Comparison of ENCODE assay signal across 16 mouse cellular contexts in genomic region chr5:106285152-106285551, GRCm38 (mm10).
A peak's percentile ranks its signal among the peaks of the same experiment; 100 is the strongest.
DNase-seq lines count a peak whose midpoint lies in the region; ATAC-seq lines count a peak whose summit lies in the region.
"Had no signal": no experiment of that assay in that cellular context is flagged by ENCODE, and none has a peak within 500 bp of the region (broad histone marks: within the 10 kb centered on the region; RNA-seq: fewer than 3 reads in every experiment).

No protein-coding gene starts in this region.

- H3K4me3 ChIP-seq in heart, embryonic 12.5 days = 0 out of 2 replicates have a peak overlapping the region, but pooled peaks have one; percentile 11
- H3K4me3 ChIP-seq in lung, embryonic 16.5 days (ENCODE audit: low read length) = no peak overlapping the region
- H3K4me3 ChIP-seq: hindbrain, embryonic 13.5 days had no signal

- 2% methylated on average over 4 of the region's 4 CpGs for WGBS in heart, embryonic 12.5 days
- 7% methylated on average over 4 of the region's 4 CpGs for WGBS in lung, embryonic 16.5 days

- H3K27ac ChIP-seq in heart, embryonic 12.5 days (ENCODE audit: poor library complexity, severe bottlenecking) = no peak overlapping the region
- H3K27ac ChIP-seq in lung, embryonic 16.5 days (ENCODE audit: low read length) = no peak overlapping the region
- H3K27ac ChIP-seq: hindbrain, embryonic 13.5 days had no signal

- H3K9ac ChIP-seq in heart, embryonic 12.5 days = no peak overlapping the region
- no peak overlapping the region for H3K9ac ChIP-seq in lung, embryonic 16.5 days (ENCODE audit: low read length)
- H3K9ac ChIP-seq: forebrain, postnatal 0 days; hindbrain, embryonic 13.5 days had no signal

- no peaks in the 10 kb centered on the region for H3K36me3 ChIP-seq in heart, embryonic 12.5 days
- H3K36me3 ChIP-seq in lung, embryonic 16.5 days (ENCODE audit: control insufficient read depth, insufficient read depth, low read length) = no peaks in the 10 kb centered on the region
- H3K36me3 ChIP-seq: hindbrain, embryonic 13.5 days had no signal

- no peak for DNase-seq in heart, postnatal 4 days
- no peak for DNase-seq in lung, postnatal 25 days (ENCODE audit: low spot score)
- peak; percentile 5 for DNase-seq in forelimb bud, embryonic 11.5 days (ENCODE audit: low read depth, low spot score)
- DNase-seq in layer of hippocampus, adult 18-20 months (ENCODE audit: low spot score in 2 of 2) = no peak
- DNase-seq in right cerebral cortex, postnatal 4 days = no peak
- DNase-seq: cerebellum, adult 11-12 months; cerebellum, postnatal 36 days; forebrain, postnatal 0 days; gastrocnemius, postnatal 25 days; kidney, postnatal 14 days; right cerebral cortex, postnatal 25 days; thymus, adult 18-20 months had no signal

- no peaks in the 10 kb centered on the region for H3K27me3 ChIP-seq in heart, embryonic 12.5 days (replicated peaks)
- H3K27me3 ChIP-seq in lung, embryonic 16.5 days (ENCODE audit: control insufficient read depth, insufficient read depth, low read depth, low read length) = no peaks in the 10 kb centered on the region
- H3K27me3 ChIP-seq: hindbrain, embryonic 13.5 days had no signal

- H3K9me3 ChIP-seq in heart, embryonic 12.5 days (replicated peaks) = no peaks in the 10 kb centered on the region
- H3K9me3 ChIP-seq in lung, embryonic 16.5 days (ENCODE audit: control insufficient read depth, low read length) = no peaks in the 10 kb centered on the region
- H3K9me3 ChIP-seq: hindbrain, embryonic 13.5 days had no signal

- peaks cover 7% of the 10 kb centered on the region for H3K4me1 ChIP-seq in heart, embryonic 12.5 days (replicated peaks)
- H3K4me1 ChIP-seq in lung, embryonic 16.5 days (replicated peaks; ENCODE audit: control insufficient read depth, insufficient read depth, low read length) = peaks cover 3% of the 10 kb centered on the region; the same call in 1 of the 2 replicates

- H3K4me2 ChIP-seq in heart, embryonic 12.5 days = peak overlapping the region; percentile 56
- 0 out of 2 replicates have a peak overlapping the region, but pooled peaks have one; percentile 6 for H3K4me2 ChIP-seq in lung, embryonic 16.5 days (ENCODE audit: low read depth, low read length)
- H3K4me2 ChIP-seq: hindbrain, embryonic 13.5 days had no signal

- ATAC-seq in heart, embryonic 12.5 days (ENCODE audit: insufficient number of reproducible peaks, low FRiP score) = no peak
- ATAC-seq in lung, embryonic 16.5 days (ENCODE audit: low read depth) = no peak
- ATAC-seq: forebrain, postnatal 0 days; intestine, postnatal 0 days had no signal
